Mouse (Mus musculus) intestine, embryonic 15.5 days (tissue): ENCODE measurements around the gene Ambra1. TPM values are rescaled to one million over a fixed set of nuclear protein-coding genes. Genes with fewer than 3 reads are reported as not detected.

Experiments used
- ATAC-seq: fragments of 200-750 bp; cut with Nextera tagmentation; 2 replicates; pipeline ENCODE4 v1.8.0; 2017; ENCODE audit warnings: moderate TSS enrichment, moderate library complexity
- H3K27ac ChIP-seq: fragments of 300-500 bp; sonication (generic); 2 replicates; pipeline ENCODE4 v1.5.1; 2015; ENCODE audit warnings: mild to moderate bottlenecking, inconsistent platforms
- H3K27me3 ChIP-seq: fragments of 300-500 bp; sonication (generic); replicated peaks from 2 replicates; pipeline ENCODE4 v1.6.1; 2015; ENCODE audit warnings: inconsistent platforms
- H3K36me3 ChIP-seq: fragments of 300-500 bp; sonication (generic); 2 replicates; pipeline ENCODE4 v1.6.1; 2015; ENCODE audit warnings: inconsistent platforms
- H3K4me1 ChIP-seq: fragments of 300-500 bp; sonication (generic); replicated peaks from 2 replicates; pipeline ENCODE4 v1.6.1; 2015; ENCODE audit warnings: inconsistent platforms
- H3K4me2 ChIP-seq: fragments of 300-500 bp; sonication (generic); replicated peaks from 2 replicates; pipeline ENCODE4 v1.6.1; 2015; ENCODE audit warnings: mild to moderate bottlenecking, inconsistent platforms
- H3K4me3 ChIP-seq: fragments of 300-500 bp; sonication (generic); replicated peaks from 2 replicates; pipeline ENCODE4 v1.5.1; 2015; ENCODE audit warnings: inconsistent platforms
- H3K9ac ChIP-seq: fragments of 300-500 bp; sonication (generic); 2 replicates; pipeline ENCODE4 v1.6.1; 2015; ENCODE audit warnings: inconsistent platforms
- H3K9me3 ChIP-seq: fragments of 300-500 bp; sonication (generic); 2 replicates; pipeline ENCODE4 v1.6.1; 2016; ENCODE audit warnings: inconsistent platforms
- WGBS: fragments of 180-500 bp; shearing (Covaris S2); methylation state at CpG from one replicate; pipeline ENCODE4 v1.1.7; 2015; 5-methylcytosine and 5-hydroxymethylcytosine counted together
- polyA plus RNA-seq: library from polyadenylated mRNA; unstranded; fragments of >200 nt; fragmentation: Nextera tagmentation; extraction: Ambion mirVana; gene quantifications from 2 replicates; pipeline ENCODE4 v1.2.1, GENCODE M21; 2015

Gene Ambra1
- polyA plus RNA-seq, 1 experiment from 2014 or later: 12.5 TPM

DNA sequence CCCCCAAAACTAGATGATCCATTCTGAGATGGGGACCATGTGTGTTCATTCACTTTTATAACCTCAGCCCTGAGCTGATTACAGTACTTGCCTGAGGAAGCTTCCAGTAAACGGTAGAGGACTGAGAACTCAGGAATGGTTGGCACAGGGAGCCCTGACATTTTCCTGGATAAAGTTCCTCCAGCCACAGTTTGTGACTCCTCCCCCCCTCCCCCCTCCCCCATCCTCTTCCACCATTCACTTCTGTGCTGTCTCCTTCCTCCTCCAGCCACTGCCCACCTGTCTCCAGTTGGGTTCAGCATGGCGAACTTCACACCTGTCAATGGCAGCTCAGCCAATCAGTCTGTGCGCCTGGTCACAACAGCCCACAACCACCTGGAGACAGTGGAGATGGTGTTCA is 197.0 kb downstream of the Ambra1 start, which contains the start of gene Chrm4:
Gene Chrm4, plus strand, starts transcription at position 301 of the 400 bp plus-strand sequence.
- 83% methylated on average over 3 of the region's 3 CpGs for WGBS
- H3K9ac ChIP-seq: no peak within 1 kb of the TSS
- peaks cover 22% of the 10 kb centered on the region for H3K27me3 ChIP-seq
- H3K9me3 ChIP-seq: no peaks in the 10 kb centered on the region
- peaks cover 45% of the 10 kb centered on the region for H3K4me1 ChIP-seq
- no peak within 1 kb of the TSS for H3K27ac ChIP-seq
- H3K4me2 ChIP-seq: peak within 1 kb of the TSS; percentile 46
- ATAC-seq: no peak
- no peaks in the 10 kb centered on the region for H3K36me3 ChIP-seq
- no peak within 1 kb of the TSS for H3K4me3 ChIP-seq

DNA sequence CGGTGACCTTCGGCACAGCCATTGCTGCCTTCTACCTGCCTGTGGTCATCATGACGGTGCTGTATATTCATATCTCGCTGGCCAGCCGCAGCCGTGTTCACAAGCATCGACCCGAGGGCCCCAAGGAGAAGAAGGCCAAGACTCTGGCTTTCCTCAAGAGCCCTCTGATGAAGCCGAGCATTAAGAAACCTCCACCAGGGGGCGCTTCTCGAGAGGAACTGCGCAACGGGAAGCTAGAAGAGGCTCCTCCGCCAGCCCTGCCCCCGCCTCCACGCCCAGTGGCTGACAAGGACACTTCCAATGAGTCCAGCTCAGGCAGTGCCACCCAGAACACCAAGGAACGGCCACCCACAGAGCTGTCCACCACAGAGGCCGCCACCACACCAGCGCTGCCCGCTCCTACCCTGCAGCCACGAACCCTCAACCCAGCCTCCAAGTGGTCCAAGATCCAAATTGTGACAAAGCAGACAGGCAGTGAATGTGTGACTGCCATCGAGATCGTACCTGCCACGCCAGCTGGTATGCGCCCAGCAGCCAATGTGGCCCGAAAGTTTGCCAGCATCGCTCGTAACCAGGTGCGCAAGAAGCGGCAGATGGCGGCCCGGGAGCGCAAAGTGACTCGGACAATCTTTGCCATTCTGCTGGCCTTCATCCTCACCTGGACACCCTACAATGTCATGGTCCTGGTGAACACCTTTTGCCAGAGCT is 198.0 kb downstream of the Ambra1 start:
- Histone ChIP-seq H3K36me3 (no peaks in the 10 kb centered on the region), H3K4me3 (no peak overlapping the region), H3K9me3 (no peaks in the 10 kb centered on the region), H3K9ac (no peak overlapping the region), H3K4me1 (peaks cover 44% of the 10 kb centered on the region), H3K27me3 (peaks cover 12% of the 10 kb centered on the region), H3K4me2 (peak overlapping the region; percentile 46), H3K27ac (no peak overlapping the region)
- WGBS: 44% methylated on average over 34 of the region's 34 CpGs
- ATAC-seq: no peak

DNA sequence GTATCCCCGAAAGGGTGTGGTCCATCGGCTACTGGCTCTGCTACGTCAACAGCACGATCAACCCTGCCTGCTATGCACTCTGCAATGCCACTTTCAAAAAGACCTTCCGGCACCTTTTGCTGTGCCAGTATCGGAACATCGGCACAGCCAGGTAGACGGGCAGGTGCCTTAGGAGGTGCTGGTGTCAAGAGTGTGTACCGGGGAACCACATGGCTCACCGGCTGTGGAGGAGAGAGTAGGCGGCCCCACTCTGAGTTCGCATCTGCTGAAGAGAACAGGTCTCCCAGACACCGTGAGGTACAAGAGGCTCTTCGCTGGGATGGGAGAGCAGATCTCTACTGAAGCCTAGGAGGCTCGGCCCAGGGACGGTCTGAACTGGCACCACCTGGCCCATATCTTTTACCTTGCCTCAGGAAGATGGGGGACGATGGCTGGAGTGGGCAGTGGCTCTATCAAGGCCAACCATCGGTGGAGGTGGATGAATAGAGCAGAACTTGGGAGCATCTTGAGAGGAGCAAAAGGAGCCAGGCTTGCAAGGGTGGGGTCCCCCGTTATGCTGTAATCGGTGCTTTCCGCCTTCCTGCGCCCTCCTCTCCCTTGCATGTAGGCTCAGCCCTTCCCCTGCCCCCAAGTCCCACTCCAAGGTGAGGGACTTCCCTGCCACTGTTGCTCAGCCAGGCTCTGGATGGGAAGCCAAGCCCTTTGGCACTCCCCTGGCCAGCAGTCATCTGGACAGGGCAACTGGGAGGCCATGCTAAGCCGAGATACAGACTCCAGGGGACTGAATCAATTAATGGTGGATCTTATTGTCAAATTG is 198.8 kb downstream of the Ambra1 start:
- no peak overlapping the region for H3K4me3 ChIP-seq
- no peak for ATAC-seq
- no peak overlapping the region for H3K4me2 ChIP-seq
- no peak overlapping the region for H3K9ac ChIP-seq
- H3K27ac ChIP-seq: no peak overlapping the region
- H3K9me3 ChIP-seq: no peaks in the 10 kb centered on the region
- 66% methylated on average over 23 of the region's 23 CpGs for WGBS
- peaks cover 46% of the 10 kb centered on the region for H3K4me1 ChIP-seq
- peaks cover 4% of the 10 kb centered on the region for H3K27me3 ChIP-seq
- H3K36me3 ChIP-seq: no peaks in the 10 kb centered on the region

DNA sequence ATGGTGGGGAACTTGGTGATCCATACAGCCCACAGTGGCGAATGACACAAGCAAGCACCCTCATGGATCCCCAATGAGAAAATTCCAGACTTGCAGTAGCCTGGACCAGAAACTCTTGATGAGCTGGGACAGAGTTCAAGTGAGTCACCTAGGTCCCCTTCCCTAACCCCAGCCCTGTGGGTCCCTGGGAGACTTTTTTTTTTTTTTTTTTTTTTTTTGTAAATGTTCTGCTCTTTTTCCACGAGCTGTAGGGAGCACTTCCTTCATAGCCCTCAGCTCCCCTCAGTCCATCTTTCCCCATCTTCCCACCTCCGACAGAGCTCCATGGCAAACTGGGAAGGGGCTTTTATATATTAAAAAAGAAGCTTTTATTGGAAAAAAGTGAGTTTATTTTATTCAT is 199.5 kb downstream of the Ambra1 start:
- Histone ChIP-seq H3K36me3 (peaks cover under 1% of the 10 kb centered on the region; the same call in 1 of the 2 replicates), H3K4me1 (peaks cover 48% of the 10 kb centered on the region), H3K9me3 (no peaks in the 10 kb centered on the region), H3K4me3 (no peak overlapping the region), H3K27me3 (0 out of 2 replicates have a peak, but pooled peaks cover 2% of the 10 kb centered on the region), H3K9ac (no peak overlapping the region), H3K4me2 (peak overlapping the region; percentile 78; the same call in 1 of the 2 replicates), H3K27ac (no peak overlapping the region)
- ATAC-seq: no peak
- 52% methylated on average over 3 of the region's 3 CpGs for WGBS

DNA sequence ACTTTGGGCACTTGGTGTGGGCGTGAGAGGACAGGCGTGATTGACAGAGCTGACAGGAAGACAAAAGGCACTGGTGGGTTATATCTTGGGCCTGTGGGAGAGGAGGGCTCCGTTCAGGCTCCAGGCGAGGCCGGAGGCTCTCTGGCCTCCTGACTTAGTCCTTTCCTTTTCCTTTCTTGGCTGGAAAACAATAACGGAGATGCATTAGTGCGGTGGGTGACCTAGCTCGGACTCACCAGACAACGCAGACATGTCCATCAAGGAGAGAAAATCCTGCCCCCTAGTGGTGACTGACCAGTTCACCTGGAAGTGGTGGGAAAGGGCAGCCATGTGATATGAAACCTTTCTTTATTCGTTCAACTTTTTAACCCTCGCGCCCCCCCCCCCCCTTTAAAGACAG is 200.0 kb downstream of the Ambra1 start:
- H3K9ac ChIP-seq: no peak overlapping the region
- ATAC-seq: no peak

DNA sequence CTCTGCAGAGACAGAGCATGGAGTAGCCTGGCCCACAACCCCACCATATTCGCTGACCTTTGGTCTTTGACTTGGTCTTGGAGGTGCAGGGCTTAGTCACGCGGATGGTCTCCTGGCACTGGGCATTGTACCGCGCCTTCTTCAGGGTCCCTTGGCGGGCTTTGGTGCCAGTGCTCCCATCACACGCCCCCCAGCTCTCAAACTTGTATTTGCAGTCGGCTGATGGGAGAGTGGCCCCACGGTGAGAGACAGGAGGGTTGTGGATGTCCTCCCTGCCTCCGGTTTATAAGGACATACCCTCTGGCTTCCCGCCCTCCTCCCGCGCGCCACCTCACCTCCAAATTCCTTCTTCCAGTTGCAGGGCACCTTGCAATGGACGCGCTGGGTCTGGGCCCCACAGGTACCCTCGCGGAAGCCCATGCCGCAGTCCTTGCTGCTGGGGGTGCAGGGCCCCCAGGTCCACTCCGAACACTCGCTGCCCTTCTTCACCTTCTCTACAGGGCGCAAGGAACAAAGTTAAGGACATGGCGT is 200.9 kb downstream of the Ambra1 start:
- Histone ChIP-seq H3K4me3 (peak overlapping the region; percentile 60), H3K9me3 (no peaks in the 10 kb centered on the region), H3K4me2 (peak overlapping the region; percentile 78), H3K27me3 (no peaks in the 10 kb centered on the region), H3K4me1 (peaks cover 52% of the 10 kb centered on the region), H3K9ac (peak overlapping the region; percentile 78), H3K36me3 (peaks cover 8% of the 10 kb centered on the region), H3K27ac (peak overlapping the region; percentile 90)
- 0 out of 2 replicates have a peak, but pooled peaks have one; percentile 0 for ATAC-seq
- WGBS: 7% methylated on average over 23 of the region's 23 CpGs

More for the DNA sequence above, 200.0 kb downstream of the Ambra1 start:
- Histone ChIP-seq H3K4me1 (peaks cover 52% of the 10 kb centered on the region), H3K4me2 (peak overlapping the region; percentile 78), H3K27ac (no peak overlapping the region), H3K9me3 (no peaks in the 10 kb centered on the region), H3K4me3 (peak overlapping the region; percentile 60), H3K36me3 (peaks cover 4% of the 10 kb centered on the region), H3K27me3 (no peaks in the 10 kb centered on the region)
- WGBS: 15% methylated on average over 12 of the region's 12 CpGs

DNA sequence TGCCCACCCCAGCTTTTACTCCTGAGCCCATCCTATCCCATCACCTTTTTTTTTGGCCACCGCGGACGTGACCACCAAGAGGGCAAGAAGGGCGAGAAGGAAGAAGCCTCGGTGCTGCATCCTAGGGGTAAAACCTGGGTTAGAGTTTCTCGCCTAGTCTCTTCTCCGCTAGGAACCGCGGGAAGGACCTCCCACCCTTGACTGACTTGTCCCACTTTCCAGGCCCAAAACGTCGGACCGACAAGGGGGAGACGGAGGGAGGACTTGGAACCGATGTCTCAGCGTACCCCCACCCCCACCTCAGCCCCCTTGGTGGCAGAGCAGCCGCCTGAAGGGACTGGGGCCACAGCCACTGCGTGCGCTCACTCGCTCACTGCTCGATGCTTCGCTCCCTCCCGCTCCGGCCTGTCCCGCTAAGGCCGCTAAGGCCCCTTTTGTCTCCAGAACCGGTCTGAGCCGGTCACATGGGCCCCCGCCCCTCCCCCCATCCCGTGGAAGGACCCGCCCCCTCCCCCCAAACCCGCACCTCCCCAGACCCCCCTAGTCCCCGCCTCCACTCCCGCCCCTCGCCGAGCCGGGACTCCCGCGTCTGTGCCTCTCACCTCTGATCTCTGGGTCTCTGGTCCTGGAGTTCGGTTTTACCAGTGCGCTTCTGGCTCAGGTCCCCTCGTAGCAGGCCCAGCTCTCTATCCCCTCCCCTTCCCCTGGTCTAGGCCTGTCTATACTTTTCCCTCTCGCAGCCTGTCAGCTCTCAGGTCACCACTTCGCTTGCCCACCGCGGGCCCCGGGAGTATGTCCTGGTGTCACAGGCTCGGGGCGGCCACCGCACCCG is 201.6 kb downstream of the Ambra1 start:
- H3K27me3 ChIP-seq: no peaks in the 10 kb centered on the region
- peak overlapping the region; percentile 60 for H3K4me3 ChIP-seq
- H3K4me2 ChIP-seq: peak overlapping the region; percentile 78
- H3K9me3 ChIP-seq: no peaks in the 10 kb centered on the region
- H3K9ac ChIP-seq: peak overlapping the region; percentile 78
- peak overlapping the region; percentile 90 for H3K27ac ChIP-seq
- ATAC-seq: peak; percentile 60
- peaks cover 52% of the 10 kb centered on the region for H3K4me1 ChIP-seq
- 2% methylated on average over 50 of the region's 50 CpGs for WGBS
- H3K36me3 ChIP-seq: peaks cover 8% of the 10 kb centered on the region

DNA sequence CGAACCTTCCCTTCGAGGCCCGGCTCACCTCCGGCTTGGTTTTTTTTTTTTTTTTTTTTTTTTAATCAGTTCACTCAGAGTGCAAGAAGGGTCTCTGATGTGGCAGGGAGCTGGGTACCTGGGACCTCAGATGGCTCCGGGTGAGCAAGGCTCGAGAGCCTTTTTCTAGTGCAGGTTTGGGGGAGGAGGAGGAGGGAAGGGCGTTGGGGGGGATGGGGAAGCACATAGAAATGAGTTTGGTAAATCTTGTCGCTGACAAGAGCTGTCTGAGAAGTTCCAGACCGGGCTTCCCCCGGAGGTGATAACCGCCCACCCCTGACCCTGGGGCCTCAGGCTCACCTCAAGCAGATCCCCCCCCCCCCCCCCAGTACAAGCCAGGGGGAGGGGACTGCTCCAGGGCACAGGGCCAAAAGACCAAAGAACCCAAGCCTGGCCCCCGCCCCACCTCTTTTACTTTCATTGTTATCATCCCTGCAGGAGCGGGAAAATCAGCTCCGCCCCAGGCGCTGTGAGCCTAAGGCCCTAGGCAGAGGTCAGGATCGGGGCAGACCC is 202.3 kb downstream of the Ambra1 start, which contains the start of gene Mdk:
Gene Mdk, minus strand, starts transcription at position 138 of the 552 bp plus-strand sequence.
- ATAC-seq: peak; percentile 37
- Histone ChIP-seq H3K4me2 (peak within 1 kb of the TSS; percentile 78), H3K9me3 (no peaks in the 10 kb centered on the region), H3K4me1 (peaks cover 52% of the 10 kb centered on the region), H3K4me3 (peak within 1 kb of the TSS; percentile 60), H3K27me3 (no peaks in the 10 kb centered on the region), H3K27ac (peak within 1 kb of the TSS; percentile 90), H3K36me3 (peaks cover 14% of the 10 kb centered on the region), H3K9ac (peak within 1 kb of the TSS; percentile 78)
- WGBS: 3% methylated on average over 16 of the region's 16 CpGs

DNA sequence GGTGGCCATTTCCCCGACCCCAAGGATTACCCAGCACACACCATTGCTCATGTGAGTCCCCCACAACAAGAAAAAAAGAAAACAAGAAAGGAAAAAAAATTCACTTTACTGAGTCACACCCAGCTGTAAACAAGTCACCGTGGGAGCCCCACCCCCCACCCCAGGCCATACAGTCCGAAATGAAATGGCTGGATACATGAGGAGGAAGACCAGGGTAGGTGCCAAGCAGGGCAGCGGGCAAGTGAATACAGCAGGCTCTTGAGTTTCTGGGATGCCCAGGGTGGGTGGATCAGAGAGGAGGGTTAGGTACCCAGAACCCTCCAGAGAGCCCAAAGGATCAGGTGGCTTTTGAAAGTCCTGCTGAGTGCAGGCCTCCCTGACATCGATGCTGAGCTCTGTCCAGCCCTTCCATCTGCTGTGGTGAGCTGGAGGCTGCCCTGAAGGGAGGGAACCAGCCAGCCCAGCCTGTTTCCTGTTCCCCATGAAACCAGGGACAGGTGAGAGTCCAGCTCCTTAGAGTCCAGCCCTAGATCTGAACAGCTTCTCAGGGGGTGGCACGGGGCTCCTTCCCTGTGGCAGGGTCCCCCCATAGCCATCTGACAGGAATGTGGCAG is 202.9 kb downstream of the Ambra1 start:
- Histone ChIP-seq H3K27ac (peak overlapping the region; percentile 90), H3K4me2 (peak overlapping the region; percentile 78), H3K4me1 (peaks cover 50% of the 10 kb centered on the region), H3K27me3 (no peaks in the 10 kb centered on the region), H3K9ac (0 out of 2 replicates have a peak overlapping the region, but pooled peaks have one; percentile 17), H3K9me3 (no peaks in the 10 kb centered on the region), H3K36me3 (peaks cover 21% of the 10 kb centered on the region), H3K4me3 (no peak overlapping the region)
- ATAC-seq: peak; percentile 10; the same call in 1 of the 2 replicates
- WGBS: 17% methylated on average over 6 of the region's 6 CpGs

DNA sequence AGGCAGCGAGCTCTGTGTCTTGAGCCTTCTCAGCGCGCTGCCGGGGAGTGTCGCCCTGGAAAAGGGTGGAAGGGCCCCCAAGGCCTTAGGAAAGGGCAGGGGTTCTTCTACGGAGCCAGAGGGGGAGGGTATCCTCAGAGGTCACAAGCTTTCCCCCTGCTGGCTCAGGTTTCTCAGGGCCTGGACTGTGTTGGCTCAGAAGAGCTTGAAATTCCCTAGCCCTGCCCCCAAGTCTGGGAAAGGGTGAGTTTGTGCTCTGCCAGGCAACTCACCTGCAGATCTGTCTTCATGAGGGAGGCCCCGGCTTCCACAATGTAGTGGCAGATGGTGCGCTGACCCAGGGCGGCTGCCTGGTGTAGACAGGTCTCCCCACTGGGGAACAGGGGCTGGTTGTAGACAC is 203.5 kb downstream of the Ambra1 start:
- peaks cover 27% of the 10 kb centered on the region for H3K36me3 ChIP-seq

DNA sequence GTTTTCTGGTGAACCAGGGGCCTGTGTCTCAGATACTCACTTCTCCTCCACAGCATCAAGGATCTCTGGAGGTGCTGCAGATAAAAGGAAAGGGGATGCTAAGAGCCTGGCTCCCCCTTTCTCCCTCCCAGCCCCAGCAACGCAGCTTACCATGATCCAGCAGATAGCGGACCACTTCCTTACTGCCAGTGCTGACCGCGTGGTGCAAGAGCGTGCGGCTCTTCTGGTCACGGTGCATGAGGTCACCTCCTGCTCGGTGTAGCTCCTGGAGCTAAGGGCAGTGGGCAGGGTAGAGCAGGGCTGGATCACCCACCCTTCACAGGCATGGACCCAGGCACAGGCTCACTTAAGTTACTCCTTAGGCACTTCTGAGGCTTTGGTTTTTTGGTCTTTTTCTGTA is 204.1 kb downstream of the Ambra1 start:
- Histone ChIP-seq H3K4me3 (no peak overlapping the region), H3K36me3 (peaks cover 32% of the 10 kb centered on the region), H3K9ac (no peak overlapping the region), H3K4me2 (no peak overlapping the region), H3K4me1 (peaks cover 41% of the 10 kb centered on the region), H3K27me3 (no peaks in the 10 kb centered on the region), H3K27ac (peak overlapping the region; percentile 90; the same call in 1 of the 2 replicates), H3K9me3 (no peaks in the 10 kb centered on the region)
- WGBS: 39% methylated on average over 8 of the region's 8 CpGs
- ATAC-seq: no peak

More for the DNA sequence above, 203.5 kb downstream of the Ambra1 start:
- no peak for ATAC-seq
- no peaks in the 10 kb centered on the region for H3K9me3 ChIP-seq
- no peak overlapping the region for H3K4me3 ChIP-seq
- H3K27ac ChIP-seq: peak overlapping the region; percentile 90
- no peak overlapping the region for H3K9ac ChIP-seq
- 40% methylated on average over 9 of the region's 9 CpGs for WGBS
- H3K4me2 ChIP-seq: no peak overlapping the region
- H3K27me3 ChIP-seq: no peaks in the 10 kb centered on the region
- peaks cover 46% of the 10 kb centered on the region for H3K4me1 ChIP-seq
